Mouse (Mus musculus) c-Kit-negative CD71-positive TER-119-positive erythroid progenitor cells, embryonic 14.5 days (primary cell): ENCODE results near the gene Tyk2.

ENCODE experiments used
- DNase-seq: peaks from one replicate; pipeline ENCODE4 v3.0.0-alpha.2; 2013; ENCODE audit warnings: low read depth, low spot score

Gene Tyk2

DNA sequence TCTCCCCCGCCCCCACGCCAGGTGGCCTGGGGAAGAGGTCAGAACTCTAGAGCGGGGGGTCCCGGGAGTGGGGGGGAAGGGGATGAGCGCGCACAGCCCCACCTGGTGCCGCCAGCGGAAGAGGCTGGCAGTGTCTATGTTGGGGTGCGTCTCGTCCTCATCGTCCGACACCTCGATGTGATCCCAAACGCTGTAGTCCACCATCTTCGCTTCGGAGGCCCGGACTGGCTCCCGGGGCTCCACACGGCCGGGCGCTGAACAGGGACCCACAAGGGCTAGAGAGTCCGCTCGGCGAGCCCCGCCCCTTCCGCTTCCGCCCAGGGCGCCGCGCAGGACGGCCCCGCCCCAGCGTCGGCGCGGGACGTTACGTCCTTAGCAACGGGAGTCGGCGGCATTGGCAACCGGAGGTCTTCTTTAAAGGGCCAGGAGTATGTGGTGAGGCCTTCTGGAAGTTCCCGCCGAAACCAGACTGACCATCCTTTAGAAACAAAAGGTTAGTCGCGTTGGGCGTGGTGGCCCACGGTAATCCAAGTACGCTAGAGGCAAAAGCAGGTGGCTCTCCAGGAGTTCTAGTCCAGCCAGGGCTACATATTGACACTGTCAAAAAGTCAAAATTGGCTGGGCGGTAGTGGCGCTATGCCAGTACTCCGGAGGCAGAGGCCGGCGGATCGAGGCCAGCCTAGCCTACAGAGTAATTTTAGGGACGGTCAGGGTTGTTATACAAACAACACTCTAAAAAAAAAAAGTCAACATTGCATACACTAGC, 18.8 kb upstream of the Tyk2 start, which contains the start of gene Cdc37:
Gene Cdc37 (minus strand): TSS at position 329 of the 766 bp plus-strand sequence.
- peak; percentile 85 for DNase-seq

DNA sequence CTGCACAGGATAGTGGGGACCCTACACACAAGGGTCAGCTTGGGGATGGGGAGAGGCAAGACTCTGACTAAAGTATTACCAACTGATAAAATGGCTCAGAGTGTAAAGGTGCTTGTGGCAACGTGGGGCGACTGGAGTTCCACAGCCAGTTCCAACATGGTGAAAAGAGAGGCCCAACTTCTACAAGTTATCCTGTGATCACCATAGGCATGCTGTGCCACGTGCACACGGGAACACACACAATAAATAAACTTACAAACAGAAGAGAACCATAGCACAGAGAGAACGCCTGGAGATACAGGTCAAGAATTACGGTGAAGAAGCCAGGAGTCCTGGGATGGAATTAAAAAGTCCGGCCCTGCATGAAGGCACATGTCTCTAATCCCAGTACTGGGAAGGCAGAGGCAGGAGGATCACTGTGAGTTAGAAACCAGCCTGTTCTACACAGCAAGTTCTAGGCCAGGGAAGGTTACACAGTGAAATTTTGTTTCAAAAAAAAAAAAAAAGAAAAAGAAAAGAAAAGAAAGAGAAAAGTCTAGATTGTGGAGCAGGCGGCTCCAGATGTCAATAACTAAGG, 18.1 kb upstream of the Tyk2 start:
- no peak for DNase-seq

DNA sequence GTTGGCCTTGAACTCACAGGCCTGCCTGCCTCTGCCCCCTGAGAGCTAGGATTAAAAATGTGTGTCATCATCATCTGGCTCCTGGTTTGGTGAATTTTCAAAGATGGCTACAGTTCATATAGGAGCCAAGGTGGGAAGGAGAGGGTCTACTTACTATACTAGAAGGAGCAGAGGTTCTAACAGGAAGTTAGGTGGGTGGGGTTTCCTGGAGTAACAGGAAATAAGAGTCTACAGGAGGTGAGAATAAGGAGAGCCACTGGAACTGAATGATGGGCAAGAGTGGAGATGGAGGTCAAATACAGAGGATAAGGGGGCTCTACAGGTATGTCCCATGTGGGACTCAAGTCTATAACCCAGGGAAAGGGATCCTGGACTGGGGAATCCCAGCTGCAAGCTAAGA, 17.4 kb upstream of the Tyk2 start:
- DNase-seq = no peak

DNA sequence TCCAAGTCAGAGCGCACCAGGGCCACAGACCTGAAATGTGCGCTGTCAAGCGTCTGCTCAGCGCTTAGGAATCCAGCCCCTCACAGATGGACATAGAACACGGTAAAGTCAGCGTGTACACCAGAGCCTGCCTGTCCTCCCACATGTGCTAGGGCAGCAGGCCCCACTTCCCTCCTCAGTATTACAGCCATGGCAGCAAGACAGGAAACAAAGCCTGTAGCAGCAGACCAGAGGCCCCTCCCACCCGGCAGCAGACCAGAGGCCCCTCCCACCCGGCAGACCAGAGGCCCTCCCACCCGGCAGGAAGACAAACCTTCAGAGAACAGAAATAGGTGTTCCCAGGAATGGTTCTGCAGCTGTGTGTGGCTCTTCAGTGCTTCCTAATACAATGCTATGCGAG, 15.7 kb upstream of the Tyk2 start:
- no peak for DNase-seq

DNA sequence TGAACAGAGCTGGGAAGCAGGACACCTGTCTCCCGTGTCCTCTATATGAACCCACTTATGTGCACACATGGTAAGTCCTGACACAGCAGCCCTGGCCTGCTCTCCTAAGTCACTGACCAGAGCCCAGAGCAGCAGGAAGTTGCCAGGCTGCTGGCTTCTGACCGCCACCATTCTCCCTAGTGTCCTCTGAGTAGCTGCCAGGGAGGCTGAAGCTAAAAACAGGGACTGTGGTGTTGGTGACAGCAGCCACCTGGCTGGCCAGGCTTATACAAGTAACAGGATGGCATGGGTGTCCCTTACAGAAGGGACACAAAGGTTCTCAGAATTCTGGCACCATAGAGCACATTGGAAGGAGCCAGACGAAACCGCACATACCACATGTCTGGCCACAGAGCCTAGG, 14.4 kb upstream of the Tyk2 start:
- DNase-seq = no peak

DNA sequence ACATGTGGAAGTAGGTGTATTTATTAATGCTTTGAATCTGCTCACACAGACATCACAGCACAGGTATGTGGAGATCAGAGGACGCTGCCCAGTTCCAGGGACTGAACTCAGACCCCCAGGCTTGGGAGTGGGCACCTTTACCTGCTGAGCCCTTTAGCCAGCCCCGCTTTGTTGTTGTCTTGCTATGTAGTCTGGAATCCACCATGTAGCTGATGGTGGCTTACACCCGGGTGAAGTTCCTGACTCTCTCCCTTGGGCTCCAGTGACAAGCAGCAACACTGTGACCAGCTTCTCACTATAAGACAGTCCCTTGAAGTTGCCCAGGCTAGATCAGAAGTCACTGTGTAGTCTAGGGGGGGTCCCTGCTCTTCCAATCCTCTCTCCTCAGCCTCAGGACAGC, 13.3 kb upstream of the Tyk2 start:
- no peak for DNase-seq

DNA sequence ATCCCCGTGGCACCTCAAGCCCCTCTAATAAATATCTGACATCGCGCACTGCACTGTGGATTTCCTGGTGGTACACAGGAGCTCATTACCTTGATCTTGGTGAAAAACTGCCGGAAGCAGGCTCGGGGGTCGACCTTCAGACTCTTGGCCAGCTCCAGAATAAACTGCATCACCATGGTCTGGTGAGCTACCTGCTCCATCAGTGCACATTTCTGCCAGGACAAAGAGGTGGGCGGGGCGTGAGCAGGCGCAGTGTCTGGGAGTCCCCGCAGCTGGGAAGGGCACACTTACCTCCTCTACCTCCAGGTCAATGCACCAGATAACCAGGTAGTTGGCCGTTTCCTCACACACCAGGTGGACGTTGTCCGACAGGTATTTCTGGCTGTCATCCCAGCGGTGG, 10.9 kb upstream of the Tyk2 start:
- no peak for DNase-seq

DNA sequence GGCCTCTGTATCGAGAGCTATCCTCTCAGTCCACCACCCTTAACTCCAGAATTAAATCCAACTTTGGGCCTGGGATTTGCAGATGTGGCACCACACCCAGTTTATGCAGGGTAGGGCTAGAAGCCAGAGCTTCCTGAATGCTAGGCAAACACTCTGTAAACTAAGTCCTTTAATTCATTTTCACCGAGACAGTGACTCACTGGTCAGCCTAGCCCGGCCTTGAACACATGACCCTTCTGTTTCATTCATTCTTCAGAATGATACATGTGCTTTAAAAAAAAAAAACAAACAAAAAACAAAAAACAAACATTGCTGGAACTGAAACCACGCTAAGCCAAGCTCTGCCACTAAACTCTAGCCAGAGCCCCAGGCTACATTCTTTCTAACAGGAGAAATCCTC, 7.3 kb upstream of the Tyk2 start:
- no peak for DNase-seq

DNA sequence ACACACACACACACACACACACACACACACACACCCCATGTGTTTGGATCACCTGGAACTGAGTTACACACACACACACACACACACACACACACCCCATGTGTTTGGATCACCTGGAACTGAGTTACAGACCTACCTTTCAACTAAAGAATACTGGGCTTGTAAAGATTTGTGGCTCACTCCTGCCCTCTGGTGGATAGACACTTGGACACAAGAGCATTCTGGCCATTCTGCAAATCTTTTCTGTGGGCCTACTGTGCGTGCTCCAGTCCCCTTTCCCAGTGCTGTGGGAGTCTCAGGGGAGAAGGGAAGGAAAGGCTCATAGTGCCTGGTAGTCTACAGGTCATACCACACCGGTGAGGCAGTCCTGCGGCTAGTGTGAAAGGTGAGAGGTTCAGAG, 6.2 kb upstream of the Tyk2 start:
- peak; percentile 68 for DNase-seq

DNA sequence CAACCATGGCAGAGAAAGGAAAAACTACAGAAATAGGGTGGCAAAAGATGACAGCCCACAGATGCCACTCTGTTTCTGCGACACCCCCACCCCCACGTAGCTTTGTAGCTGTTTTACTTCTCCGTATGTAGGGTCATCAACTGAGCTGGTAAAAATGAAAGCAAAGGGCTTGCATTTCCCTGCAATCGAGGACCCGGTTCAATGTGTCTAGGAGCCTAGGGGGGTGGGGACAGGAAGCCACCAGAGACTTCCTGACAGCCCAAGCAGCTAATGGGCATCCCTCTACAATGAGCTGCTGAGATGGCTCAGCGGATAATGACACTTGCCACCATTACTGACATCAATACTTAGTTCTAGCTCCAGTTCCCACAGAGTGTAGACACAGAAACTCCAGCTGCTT, 5.4 kb upstream of the Tyk2 start:
- DNase-seq = no peak

DNA sequence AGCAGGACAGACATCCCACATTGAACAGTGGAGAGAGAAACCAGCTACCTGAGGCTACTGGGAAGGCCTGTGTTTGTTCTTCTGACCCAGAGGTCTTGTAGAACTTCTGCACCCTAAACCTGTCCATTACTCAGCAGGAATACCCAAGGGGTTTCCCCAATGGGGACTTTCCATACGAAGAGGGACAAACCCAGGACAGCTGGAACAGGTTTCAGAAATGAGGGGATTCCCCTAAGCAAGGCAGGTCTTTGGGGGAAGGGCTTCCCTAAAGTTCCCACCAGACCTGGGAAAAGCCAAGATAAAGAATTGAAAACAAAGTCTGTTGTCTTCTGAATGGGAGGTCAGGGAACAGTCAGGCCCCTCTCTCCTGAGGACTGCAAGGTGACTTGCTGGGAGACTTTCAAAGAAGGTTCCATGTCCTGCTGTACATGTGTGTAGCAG, 4.9 kb upstream of the Tyk2 start:
- no peak for DNase-seq

DNA sequence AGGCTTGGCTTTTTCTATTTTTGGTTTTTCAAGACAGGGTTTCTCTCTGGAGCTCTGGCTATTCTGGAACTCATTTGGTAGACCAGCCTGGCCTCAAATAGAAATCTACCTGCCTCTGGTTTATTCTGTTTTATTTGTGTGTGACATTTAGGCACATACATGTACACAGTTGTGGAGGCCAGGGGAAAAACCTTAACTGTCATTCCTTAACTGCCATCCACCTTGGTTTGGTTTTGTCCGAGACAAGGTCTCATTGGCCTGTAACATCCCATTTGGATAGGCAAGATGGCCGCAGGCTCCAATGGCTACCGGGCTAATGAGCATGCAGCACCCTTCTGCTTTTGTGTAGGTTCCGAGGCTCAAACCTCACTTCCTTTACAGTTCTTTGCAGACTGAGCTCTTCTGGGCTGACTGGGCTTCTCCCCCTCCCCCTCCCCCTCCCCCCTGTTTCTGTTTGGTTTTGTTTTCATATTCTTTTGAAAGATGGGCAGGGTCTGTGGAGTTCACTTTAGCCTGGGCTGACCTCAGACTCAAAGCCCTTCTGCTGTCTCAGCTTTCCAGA, 4.4 kb upstream of the Tyk2 start:
- DNase-seq = no peak

DNA sequence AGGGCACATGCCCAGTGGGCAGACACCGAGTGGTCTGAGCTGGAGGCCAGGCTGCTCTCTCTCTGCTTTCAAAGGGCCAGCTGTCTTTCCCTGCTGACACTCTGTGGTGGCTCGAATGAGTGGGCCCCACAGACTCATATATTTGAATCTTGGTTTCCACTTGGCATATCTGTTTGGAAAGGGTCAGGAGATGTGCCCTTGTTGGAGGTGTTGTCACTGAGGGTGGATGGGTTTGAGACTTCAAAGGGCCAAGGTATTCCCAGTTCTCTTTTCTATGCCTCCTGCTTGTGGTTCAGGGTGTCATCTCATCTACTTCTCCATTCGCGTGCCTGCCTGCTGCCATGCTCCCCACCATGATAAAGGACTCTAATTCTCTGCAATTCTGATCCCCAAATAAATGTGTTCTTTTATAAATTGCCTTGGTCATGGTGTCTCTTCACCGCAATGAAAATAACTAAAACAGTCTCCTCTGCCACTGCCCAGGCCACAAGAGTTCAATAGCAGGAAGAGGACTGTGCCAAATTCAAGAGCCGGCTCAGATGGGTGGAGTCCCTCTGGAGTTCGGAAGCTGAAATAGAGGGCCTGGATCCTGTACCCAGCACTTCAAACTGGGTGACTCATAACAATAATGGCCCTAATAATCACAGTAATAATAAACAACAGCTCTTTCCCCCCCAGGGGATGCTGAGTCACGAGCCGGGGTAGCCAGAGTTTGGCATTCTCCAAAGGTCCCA, 3.7 kb upstream of the Tyk2 start:
- DNase-seq = no peak

DNA sequence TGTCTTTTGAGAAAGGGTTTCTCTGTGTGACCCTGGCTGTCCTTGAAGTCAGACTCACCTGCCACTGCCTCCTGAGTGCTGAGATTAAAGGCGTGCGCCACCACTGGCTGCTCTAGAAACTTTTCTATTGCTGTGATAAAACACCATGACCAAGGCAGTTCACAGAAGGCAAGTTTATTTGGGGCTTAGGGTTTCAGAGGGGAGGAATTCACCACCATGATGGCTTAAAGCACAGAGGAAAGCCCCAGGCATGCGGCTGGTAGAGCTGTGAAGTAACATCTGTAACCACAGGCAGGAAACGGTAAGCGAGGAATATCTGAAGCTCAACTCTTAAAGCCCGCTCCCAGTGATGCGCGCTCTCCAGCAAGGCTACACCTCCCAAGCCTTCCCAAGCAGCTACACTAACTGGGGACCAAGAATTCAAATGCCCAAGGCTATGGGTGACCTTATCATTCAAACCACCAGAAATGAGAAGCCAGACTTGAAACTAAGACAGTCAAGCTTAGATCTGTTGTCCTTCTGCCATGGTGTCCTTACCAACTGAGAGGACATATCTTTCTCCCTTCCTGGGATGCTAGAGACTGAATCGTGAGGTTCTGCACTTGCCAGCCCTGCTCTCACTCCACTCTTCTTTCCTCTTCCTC, 2.1 kb upstream of the Tyk2 start:
- no peak for DNase-seq

DNA sequence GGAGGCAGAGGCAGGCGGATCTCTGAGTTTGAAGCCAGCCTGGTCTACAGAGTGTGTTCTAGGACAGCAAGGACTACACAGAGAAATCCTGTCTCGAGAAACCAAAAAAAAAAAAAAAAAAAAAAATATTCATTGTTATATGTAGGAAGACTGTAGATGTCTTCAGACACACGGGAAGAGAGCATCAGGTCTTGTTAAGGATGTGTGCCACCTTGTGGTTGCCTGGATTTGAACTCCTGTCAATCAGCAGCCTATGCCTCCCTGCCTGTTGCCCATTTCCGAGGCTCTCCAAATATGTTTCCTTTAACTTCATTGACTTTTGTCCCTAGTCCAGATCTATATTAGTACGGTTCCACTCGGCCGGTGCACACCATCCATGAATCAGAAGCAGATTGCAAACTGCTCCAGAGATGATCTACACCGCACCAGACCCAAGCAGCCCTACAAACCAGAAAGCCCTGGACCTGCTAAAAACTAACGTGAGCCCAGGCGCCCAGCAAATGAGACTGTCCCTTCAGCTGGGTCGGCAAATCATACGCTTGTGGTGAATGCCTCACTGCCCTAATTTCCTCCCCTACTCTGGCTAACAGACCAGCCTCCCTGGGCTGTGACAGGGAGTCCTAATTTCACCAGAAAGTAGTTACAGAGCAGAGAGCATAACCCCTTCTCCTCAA, 1.2 kb upstream of the Tyk2 start:
- DNase-seq = no peak

DNA sequence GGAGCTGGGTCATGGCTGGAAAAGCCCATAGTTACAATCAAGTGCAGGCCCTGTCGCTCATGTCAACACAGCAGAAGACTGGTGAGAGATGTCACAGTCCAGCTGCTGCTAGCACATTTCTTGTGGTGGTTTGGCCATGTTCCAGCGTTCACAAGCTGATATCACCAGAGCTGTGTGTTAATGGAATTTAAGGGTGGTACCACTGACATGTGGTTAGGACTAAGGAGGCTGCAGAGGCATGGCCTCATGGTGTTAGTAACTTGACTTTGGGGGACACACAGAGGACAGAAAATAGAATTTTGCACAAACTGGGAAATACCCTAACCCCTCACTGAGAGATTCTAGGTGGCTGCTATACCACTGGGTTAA, 4.8 kb downstream of the Tyk2 start:
- DNase-seq = no peak

DNA sequence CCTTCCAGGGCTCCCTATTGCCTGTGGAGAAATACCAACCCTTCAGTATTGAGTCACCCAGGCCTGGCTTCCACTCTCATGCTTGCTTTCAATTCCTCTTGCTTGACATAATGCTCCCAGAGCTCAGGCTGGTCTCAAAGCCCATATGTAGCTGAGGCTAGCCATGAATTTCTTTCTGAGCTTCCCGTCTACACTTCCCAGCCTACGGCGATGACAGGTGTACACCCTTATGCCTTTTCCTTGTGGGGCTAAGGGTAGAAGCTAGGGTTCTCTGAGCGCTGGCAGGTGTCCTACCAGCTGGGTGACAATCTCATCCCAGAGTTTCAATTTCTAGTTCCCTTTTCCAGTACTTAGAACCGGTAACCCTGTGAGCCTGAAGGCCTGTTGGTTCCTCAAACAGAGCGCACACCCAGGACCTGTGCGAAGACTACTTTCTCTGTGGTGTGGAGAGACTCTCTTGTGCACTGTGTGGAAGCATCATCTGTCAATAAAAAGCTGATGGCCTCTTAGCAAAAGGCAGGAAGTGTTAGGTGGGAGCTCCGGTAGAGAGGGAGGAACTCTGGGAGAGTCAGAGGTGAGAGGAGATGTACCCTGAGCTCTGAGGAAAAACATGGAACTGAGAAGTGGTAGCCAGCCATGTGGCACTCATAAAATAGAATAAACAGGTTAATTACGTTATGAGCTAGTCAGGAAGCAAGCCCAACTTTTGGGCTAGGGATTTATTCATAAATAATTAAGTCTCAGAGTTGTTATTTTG, 5.4 kb downstream of the Tyk2 start:
- DNase-seq = no peak

DNA sequence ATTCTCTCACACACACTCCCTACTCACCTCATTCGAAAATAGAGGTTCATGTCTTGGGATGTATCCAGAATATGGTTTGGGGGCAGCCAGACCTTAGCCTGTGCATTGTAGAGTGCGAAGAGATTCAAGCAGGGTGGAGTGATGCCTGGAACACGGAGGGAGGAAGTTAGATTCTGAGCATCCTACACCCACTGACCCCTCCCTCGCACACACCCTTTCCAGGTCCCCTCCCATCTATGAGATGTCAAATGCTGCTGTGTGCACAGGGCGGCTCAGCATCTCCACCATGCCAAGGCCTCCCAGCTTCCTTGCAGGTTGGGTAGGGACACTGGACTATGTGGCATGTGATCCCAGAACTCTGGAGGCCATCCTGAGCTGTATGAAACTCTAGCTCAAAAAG, 6.2 kb downstream of the Tyk2 start:
- DNase-seq = no peak

DNA sequence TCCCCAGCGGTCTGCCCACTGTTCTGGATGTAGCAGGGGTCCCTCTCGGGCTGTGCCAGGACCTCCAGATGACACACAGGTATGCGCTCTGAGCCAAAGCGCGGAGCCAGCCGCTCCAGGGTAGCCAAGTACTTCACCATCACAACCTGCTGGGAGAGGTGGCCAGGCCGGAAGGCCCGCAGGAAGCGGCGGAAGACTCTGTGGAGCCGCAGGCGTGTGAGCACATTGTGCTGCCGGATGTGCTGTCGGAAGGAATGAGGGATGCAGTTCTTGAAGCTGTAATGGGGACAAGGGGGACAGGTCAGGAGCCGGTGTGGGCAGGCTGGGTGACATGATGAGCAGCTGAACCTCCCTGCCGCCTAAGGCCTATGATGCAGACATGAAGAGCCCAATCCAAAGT, 9.6 kb downstream of the Tyk2 start:
- no peak for DNase-seq

DNA sequence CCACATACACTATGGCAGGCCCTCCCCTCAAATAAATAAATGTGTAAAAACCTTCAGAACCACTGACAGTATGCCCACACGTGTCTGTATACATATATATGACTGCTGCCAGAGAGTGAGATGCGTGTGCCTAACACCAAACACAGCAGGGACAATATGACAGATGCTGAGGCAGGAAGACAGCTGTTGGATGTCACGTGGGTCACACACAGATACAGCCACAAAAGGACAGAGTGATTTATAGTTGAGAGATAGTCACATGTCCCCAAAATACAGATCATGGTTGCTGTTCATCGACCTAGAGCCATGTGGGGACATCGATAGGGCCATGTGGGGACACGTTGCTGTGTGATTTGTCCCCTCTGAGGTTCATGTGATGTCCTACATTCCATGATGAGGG, 14.0 kb downstream of the Tyk2 start:
- no peak for DNase-seq

DNA sequence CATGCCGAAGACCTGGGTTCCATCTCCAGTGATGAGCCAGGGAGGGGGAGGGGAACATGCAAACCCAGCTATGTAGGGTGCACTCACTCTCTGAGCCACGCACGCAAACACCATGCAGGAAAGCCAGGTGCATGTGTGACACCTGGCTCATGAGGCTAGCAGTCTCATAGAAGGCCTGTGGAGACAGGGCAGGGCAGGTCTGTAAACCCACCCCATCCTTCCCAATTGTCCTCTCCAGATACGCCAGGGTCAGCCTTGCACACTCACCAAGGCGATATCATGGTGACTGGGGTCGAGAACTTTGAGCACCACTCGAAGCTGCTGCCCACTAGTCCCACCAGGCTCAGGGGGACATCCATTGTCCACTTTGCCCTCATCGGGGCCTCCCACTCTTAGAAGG, 15.9 kb downstream of the Tyk2 start:
- DNase-seq = no peak
